Mouse (Mus musculus): ENCODE results near the gene Cyb5r4. TPM values are rescaled to one million over a fixed set of nuclear protein-coding genes. Genes with fewer than 3 reads are reported as not detected.
"Not testable (repeated sequence)": the region's sequence is repeated elsewhere in the genome, so short reads cannot be mapped to it uniquely, and the experiment has no call there.

Gene Cyb5r4
- not detected in 2 replicates for polyA plus RNA-seq (2012; ENCODE audit: insufficient read depth, insufficient read length, low replicate concordance, missing spikeins)

- WGBS: under 1% methylated on average over 52 of the region's 52 CpGs
Observed at GRCm38 (mm10) chr9:87021778-87022523, at the start of gene Cyb5r4. Cyb5r4 (plus strand) TSS chr9:87022014.

GRCm38 (mm10) chr9:86972471-86972870 lies 49.3 kb upstream of the Cyb5r4 start:
- not testable (repeated sequence) for H3K4me3 ChIP-seq (ENCODE audit: insufficient read depth, low read depth, low read length); H3K27ac ChIP-seq (ENCODE audit: insufficient read depth, low read depth, low read length); H3K4me1 ChIP-seq (ENCODE audit: control insufficient read depth, insufficient read depth, low read length)

More at GRCm38 (mm10) chr9:87021778-87022523, at the start of gene Cyb5r4:
- TF ChIP-seq CTCF (IDR thresholded peaks at IDR 0.05; ENCODE audit: insufficient read depth, low read depth, low read length) (no peak; the same call in 1 of the 2 replicates), POLR2A (IDR thresholded peaks at IDR 0.05; ENCODE audit: insufficient read depth, low read depth, low read length) (peak; percentile 76)
- Histone ChIP-seq H3K4me3 (ENCODE audit: insufficient read depth, low read depth, low read length) (peak within 1 kb of the TSS; percentile 87), H3K4me1 (ENCODE audit: control insufficient read depth, insufficient read depth, low read length) (peaks cover 4% of the 10 kb centered on the region), H3K27ac (ENCODE audit: insufficient read depth, low read depth, low read length) (no peak within 1 kb of the TSS)

GRCm38 (mm10) chr9:86973562-86973961 lies 48.3 kb upstream of the Cyb5r4 start:
- H3K27ac ChIP-seq (ENCODE audit: insufficient read depth, low read depth, low read length): no peak overlapping the region
- TF ChIP-seq POLR2A (IDR thresholded peaks at IDR 0.05; ENCODE audit: insufficient read depth, low read depth, low read length) (no peak), CTCF (IDR thresholded peaks at IDR 0.05; ENCODE audit: insufficient read depth, low read depth, low read length) (no peak)
- H3K4me1 ChIP-seq (ENCODE audit: control insufficient read depth, insufficient read depth, low read length): no peaks in the 10 kb centered on the region
- H3K4me3 ChIP-seq (ENCODE audit: insufficient read depth, low read depth, low read length): no peak overlapping the region
- 46% methylated on average over 4 of the region's 4 CpGs for WGBS

GRCm38 (mm10) chr9:86976896-86977295 lies 44.9 kb upstream of the Cyb5r4 start:
- no peak overlapping the region for H3K4me3 ChIP-seq (ENCODE audit: insufficient read depth, low read depth, low read length)
- 78% methylated on average over 4 of the region's 4 CpGs for WGBS
- H3K4me1 ChIP-seq (ENCODE audit: control insufficient read depth, insufficient read depth, low read length): peaks cover 5% of the 10 kb centered on the region
- no peak for TF ChIP-seq POLR2A (IDR thresholded peaks at IDR 0.05; ENCODE audit: insufficient read depth, low read depth, low read length)
- TF ChIP-seq CTCF (IDR thresholded peaks at IDR 0.05; ENCODE audit: insufficient read depth, low read depth, low read length): no peak
- H3K27ac ChIP-seq (ENCODE audit: insufficient read depth, low read depth, low read length): no peak overlapping the region

GRCm38 (mm10) chr9:86978257-86978907 lies 43.4 kb upstream of the Cyb5r4 start:
- no peak overlapping the region for H3K4me3 ChIP-seq (ENCODE audit: insufficient read depth, low read depth, low read length)
- H3K27ac ChIP-seq (ENCODE audit: insufficient read depth, low read depth, low read length): no peak overlapping the region
- 81% methylated on average over 7 of the region's 7 CpGs for WGBS
- peaks cover 5% of the 10 kb centered on the region for H3K4me1 ChIP-seq (ENCODE audit: control insufficient read depth, insufficient read depth, low read length)
- no peak for TF ChIP-seq POLR2A (IDR thresholded peaks at IDR 0.05; ENCODE audit: insufficient read depth, low read depth, low read length)
- TF ChIP-seq CTCF (IDR thresholded peaks at IDR 0.05; ENCODE audit: insufficient read depth, low read depth, low read length): no peak

- TF ChIP-seq CTCF (IDR thresholded peaks at IDR 0.05; ENCODE audit: insufficient read depth, low read depth, low read length) (no peak), POLR2A (IDR thresholded peaks at IDR 0.05; ENCODE audit: insufficient read depth, low read depth, low read length) (no peak)
- H3K27ac ChIP-seq (ENCODE audit: insufficient read depth, low read depth, low read length): peak overlapping the region; percentile 43
- H3K4me3 ChIP-seq (ENCODE audit: insufficient read depth, low read depth, low read length): no peak overlapping the region
- H3K4me1 ChIP-seq (ENCODE audit: control insufficient read depth, insufficient read depth, low read length): peaks cover 5% of the 10 kb centered on the region
Observed at GRCm38 (mm10) chr9:86980048-86980447, 41.8 kb upstream of the Cyb5r4 start.

GRCm38 (mm10) chr9:86980942-86981341 lies 40.9 kb upstream of the Cyb5r4 start:
- WGBS: 52% methylated on average over 2 of the region's 2 CpGs

GRCm38 (mm10) chr9:86981551-86981950 lies 40.3 kb upstream of the Cyb5r4 start:
- no peak overlapping the region for H3K27ac ChIP-seq (ENCODE audit: insufficient read depth, low read depth, low read length)
- peaks cover 5% of the 10 kb centered on the region for H3K4me1 ChIP-seq (ENCODE audit: control insufficient read depth, insufficient read depth, low read length)
- H3K4me3 ChIP-seq (ENCODE audit: insufficient read depth, low read depth, low read length): no peak overlapping the region
- WGBS: 35% methylated on average over 10 of the region's 10 CpGs
- TF ChIP-seq POLR2A (IDR thresholded peaks at IDR 0.05; ENCODE audit: insufficient read depth, low read depth, low read length) (no peak), CTCF (IDR thresholded peaks at IDR 0.05; ENCODE audit: insufficient read depth, low read depth, low read length) (no peak)

More at GRCm38 (mm10) chr9:86980942-86981341, 40.9 kb upstream of the Cyb5r4 start:
- no peak overlapping the region for H3K27ac ChIP-seq (ENCODE audit: insufficient read depth, low read depth, low read length)
- no peak overlapping the region for H3K4me3 ChIP-seq (ENCODE audit: insufficient read depth, low read depth, low read length)
- H3K4me1 ChIP-seq (ENCODE audit: control insufficient read depth, insufficient read depth, low read length): peaks cover 5% of the 10 kb centered on the region
- no peak for TF ChIP-seq CTCF (IDR thresholded peaks at IDR 0.05; ENCODE audit: insufficient read depth, low read depth, low read length)
- no peak for TF ChIP-seq POLR2A (IDR thresholded peaks at IDR 0.05; ENCODE audit: insufficient read depth, low read depth, low read length)

- H3K4me1 ChIP-seq (ENCODE audit: control insufficient read depth, insufficient read depth, low read length): peaks cover 7% of the 10 kb centered on the region
- 80% methylated on average over 3 of the region's 3 CpGs for WGBS
- H3K4me3 ChIP-seq (ENCODE audit: insufficient read depth, low read depth, low read length): no peak overlapping the region
- H3K27ac ChIP-seq (ENCODE audit: insufficient read depth, low read depth, low read length): no peak overlapping the region
- no peak for TF ChIP-seq POLR2A (IDR thresholded peaks at IDR 0.05; ENCODE audit: insufficient read depth, low read depth, low read length)
- no peak for TF ChIP-seq CTCF (IDR thresholded peaks at IDR 0.05; ENCODE audit: insufficient read depth, low read depth, low read length)
Observed at GRCm38 (mm10) chr9:86984583-86984982, 37.2 kb upstream of the Cyb5r4 start.

All from olfactory bulb, adult 2 months (tissue).